In genomic region chr16:92158461-92159091, GRCm38 (mm10) we compare ENCODE assay signal across 8 mouse cellular contexts.
DNase-seq lines count a peak whose midpoint lies in the region; ATAC-seq and TF ChIP-seq lines count a peak whose summit lies in the region.

No protein-coding gene starts in this region.

- H3K27ac ChIP-seq in embryonic fibroblast, embryonic 13.5 days (ENCODE audit: insufficient read depth, low read length), result no peak overlapping the region
- peak overlapping the region in 1 of 2 experiments; percentile 30; a peak in 1 of 4 replicates for H3K27ac ChIP-seq in heart, embryonic 14.5 days (replicated peaks in 1 of 2; ENCODE audit: control insufficient read depth in 1 of 2, insufficient read depth in 1 of 2, low read depth in 2 of 2, low read length in 2 of 2)
- H3K27ac ChIP-seq in kidney, postnatal 0 days, result peak overlapping the region; percentile 82
- H3K27ac ChIP-seq in limb, embryonic 14.5 days (replicated peaks; ENCODE audit: low read depth, low read length), result peak overlapping the region; percentile 73
- H3K27ac ChIP-seq in midbrain, embryonic 16.5 days (ENCODE audit: low read length), result peak overlapping the region; percentile 87

- H3K4me2 ChIP-seq in heart, embryonic 14.5 days (ENCODE audit: low read length), result peak overlapping the region; percentile 95
- H3K4me2 ChIP-seq in kidney, postnatal 0 days (ENCODE audit: low read length), result peak overlapping the region; percentile 91
- peak overlapping the region; percentile 86 for H3K4me2 ChIP-seq in limb, embryonic 14.5 days (replicated peaks; ENCODE audit: low read depth, low read length, severe bottlenecking)
- peak overlapping the region; percentile 90 for H3K4me2 ChIP-seq in midbrain, embryonic 16.5 days (ENCODE audit: low read length)

- peak overlapping the region; percentile 61 for H3K9ac ChIP-seq in heart, embryonic 14.5 days (ENCODE audit: low read length)
- peak overlapping the region; percentile 54 for H3K9ac ChIP-seq in kidney, postnatal 0 days (ENCODE audit: low read depth, low read length)
- H3K9ac ChIP-seq in limb, embryonic 14.5 days (ENCODE audit: low read depth, low read length, severe bottlenecking), result peak overlapping the region; percentile 55
- H3K9ac ChIP-seq in midbrain, embryonic 16.5 days (ENCODE audit: low read depth, low read length), result peak overlapping the region; percentile 71

- peak; percentile 44; the same call in 1 of the 2 replicates for TF ChIP-seq POLR2A in embryonic fibroblast, embryonic 13.5 days (IDR thresholded peaks at IDR 0.05; ENCODE audit: low read depth, low read length)
- peak; percentile 65; the same call in 1 of the 2 replicates for TF ChIP-seq POLR2A in limb, embryonic 14.5 days (IDR thresholded peaks at IDR 0.05; ENCODE audit: borderline replicate concordance, extremely low read depth, insufficient read depth, insufficient read length)

- 4% methylated on average over 22 of the region's 30 CpGs for WGBS in heart, embryonic 14.5 days
- WGBS in kidney, postnatal 0 days, result 2% methylated on average over 30 of the region's 30 CpGs
- WGBS in limb, embryonic 14.5 days, result 5% methylated on average over 29 of the region's 30 CpGs
- 3% methylated on average over 29 of the region's 30 CpGs for WGBS in midbrain, embryonic 16.5 days

- no peak for TF ChIP-seq CTCF in embryonic fibroblast, embryonic 13.5 days (IDR thresholded peaks at IDR 0.05; ENCODE audit: borderline replicate concordance, insufficient read depth, low read length)
- no peak for TF ChIP-seq CTCF in kidney, postnatal 0 days (IDR thresholded peaks at IDR 0.05; ENCODE audit: low read depth)

- no peaks in the 10 kb centered on the region for H3K9me3 ChIP-seq in heart, embryonic 14.5 days (ENCODE audit: control insufficient read depth, low read length)
- H3K9me3 ChIP-seq in kidney, postnatal 0 days (replicated peaks; ENCODE audit: low read length), result no peaks in the 10 kb centered on the region
- no peaks in the 10 kb centered on the region for H3K9me3 ChIP-seq in limb, embryonic 14.5 days (ENCODE audit: control insufficient read depth, low read length)
- no peaks in the 10 kb centered on the region for H3K9me3 ChIP-seq in midbrain, embryonic 16.5 days (replicated peaks; ENCODE audit: control insufficient read depth, low read length, poor library complexity, severe bottlenecking)

- peak; percentile 87 for ATAC-seq in heart, embryonic 14.5 days (ENCODE audit: insufficient number of reproducible peaks, insufficient read depth, low FRiP score, low read depth)
- peak; percentile 94 for ATAC-seq in kidney, postnatal 0 days (replicated peaks; ENCODE audit: low FRiP score, low read depth)
- peak; percentile 95 for ATAC-seq in limb, embryonic 14.5 days (ENCODE audit: low FRiP score, low read depth)
- peak; percentile 98 for ATAC-seq in midbrain, embryonic 16.5 days

- H3K27me3 ChIP-seq in heart, embryonic 14.5 days (ENCODE audit: control insufficient read depth, insufficient read depth, low read length), result no peaks in the 10 kb centered on the region
- H3K27me3 ChIP-seq in kidney, postnatal 0 days (ENCODE audit: insufficient read depth, low read length), result no peaks in the 10 kb centered on the region
- no peaks in the 10 kb centered on the region for H3K27me3 ChIP-seq in limb, embryonic 14.5 days (ENCODE audit: control insufficient read depth, insufficient read depth, low read length)
- no peaks in the 10 kb centered on the region for H3K27me3 ChIP-seq in midbrain, embryonic 16.5 days (ENCODE audit: control insufficient read depth, insufficient read depth, low read depth, low read length)

- DNase-seq in brain, embryonic 18.5 days (ENCODE audit: low read depth, low spot score), result peak; percentile 62
- peak; percentile 91 for DNase-seq in kidney, postnatal 0 days (ENCODE audit: low spot score)
- peak; percentile 72 for DNase-seq in limb, embryonic 14.5 days (ENCODE audit: low spot score)
- peak; percentile 64 for DNase-seq in telencephalon, adult 2 months (ENCODE audit: low read depth, low spot score)
- no peak for DNase-seq in spleen, postnatal 14 days (ENCODE audit: low spot score in 2 of 2)

- H3K4me3 ChIP-seq in embryonic fibroblast, embryonic 13.5 days (ENCODE audit: insufficient read depth, low read length), result peak overlapping the region; percentile 31
- H3K4me3 ChIP-seq in heart, embryonic 14.5 days (ENCODE audit: control insufficient read depth in 1 of 2, insufficient read depth in 1 of 2, low read depth in 1 of 2, low read length in 2 of 2), result peak overlapping the region; percentile 53
- H3K4me3 ChIP-seq in kidney, postnatal 0 days (replicated peaks; ENCODE audit: low read depth, low read length), result peak overlapping the region; percentile 38
- peak overlapping the region; percentile 43 for H3K4me3 ChIP-seq in limb, embryonic 14.5 days (replicated peaks; ENCODE audit: low read length)
- H3K4me3 ChIP-seq in midbrain, embryonic 16.5 days (ENCODE audit: low read depth, low read length), result peak overlapping the region; percentile 41

- peaks cover 5% of the 10 kb centered on the region; the same call in 1 of the 2 replicates for H3K4me1 ChIP-seq in embryonic fibroblast, embryonic 13.5 days (ENCODE audit: control insufficient read depth, insufficient read depth, low read length)
- peaks cover 6% of the 10 kb centered on the region in 2 experiments; a peak in 3 of 4 replicates for H3K4me1 ChIP-seq in heart, embryonic 14.5 days (ENCODE audit: control insufficient read depth in 2 of 2, insufficient read depth in 2 of 2, low read length in 2 of 2)
- H3K4me1 ChIP-seq in kidney, postnatal 0 days (replicated peaks; ENCODE audit: insufficient read depth, low read length), result peaks cover 5% of the 10 kb centered on the region; the same call in 1 of the 2 replicates
- peaks cover 15% of the 10 kb centered on the region; the same call in 1 of the 2 replicates for H3K4me1 ChIP-seq in limb, embryonic 14.5 days (ENCODE audit: control insufficient read depth, insufficient read depth, low read length)
- peaks cover 21% of the 10 kb centered on the region for H3K4me1 ChIP-seq in midbrain, embryonic 16.5 days (ENCODE audit: control insufficient read depth, insufficient read depth, low read length)

- H3K36me3 ChIP-seq in heart, embryonic 14.5 days (ENCODE audit: control insufficient read depth, insufficient read depth, low read length), result no peaks in the 10 kb centered on the region
- no peaks in the 10 kb centered on the region for H3K36me3 ChIP-seq in kidney, postnatal 0 days (ENCODE audit: insufficient read depth, low read length)
- H3K36me3 ChIP-seq in limb, embryonic 14.5 days (ENCODE audit: control insufficient read depth, insufficient read depth, low read length), result no peaks in the 10 kb centered on the region
- H3K36me3 ChIP-seq in midbrain, embryonic 16.5 days (ENCODE audit: control insufficient read depth, insufficient read depth, low read length), result no peaks in the 10 kb centered on the region

Comparison
In these comparisons a context has a peak if more than half of its experiments do, and no peak if none do; other contexts are left out.
1. DNase-seq: peak in brain, embryonic 18.5 days (single experiment), kidney, postnatal 0 days (single experiment), limb, embryonic 14.5 days (single experiment) and telencephalon, adult 2 months (single experiment); none in spleen, postnatal 14 days (0 of 2).
2. Peak in every context shown above with its lines, with median percentiles within 50 percentile points of each other: H3K4me3 ChIP-seq, ATAC-seq, H3K4me2 ChIP-seq and H3K9ac ChIP-seq.